30 mouse cellular contexts compared by ENCODE assay signal in the genomic region with DNA sequence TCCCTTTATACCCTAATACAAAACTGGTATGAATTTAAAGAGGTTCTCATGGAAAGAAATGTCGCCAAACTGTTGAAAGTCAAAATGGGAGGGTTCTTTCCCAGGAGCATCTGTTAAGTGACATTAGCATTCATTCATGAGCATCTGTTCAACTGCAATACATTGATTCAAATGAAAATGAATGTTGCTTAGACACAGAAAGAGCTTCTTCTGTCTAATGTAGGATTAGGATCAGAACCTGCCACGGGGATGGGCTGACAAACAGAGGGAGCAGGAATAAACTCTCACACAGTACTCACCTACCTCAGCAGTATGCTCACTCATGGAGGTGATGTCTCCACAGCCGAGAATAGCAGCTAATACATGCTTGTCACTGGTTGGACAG.
A peak's percentile ranks its signal among the peaks of the same experiment; 100 is the strongest.
DNase-seq lines count a peak whose midpoint lies in the region; ATAC-seq and TF ChIP-seq lines count a peak whose summit lies in the region.
"Had no signal": no experiment of that assay in that cellular context is flagged by ENCODE, and none has a peak within 500 bp of the region (broad histone marks: within the 10 kb centered on the region; RNA-seq: fewer than 3 reads in every experiment).

No protein-coding gene starts in this region.

- H3K9me3 ChIP-seq in forebrain, embryonic 14.5 days (replicated peaks; ENCODE audit: control insufficient read depth, low read length) = no peaks in the 10 kb centered on the region
- no peaks in the 10 kb centered on the region for H3K9me3 ChIP-seq in forebrain, embryonic 12.5 days
- H3K9me3 ChIP-seq: embryonic facial prominence, embryonic 13.5 days; G1E; heart, embryonic 13.5 days; hindbrain, embryonic 10.5 days; intestine, embryonic 15.5 days; limb, embryonic 13.5 days; lung, embryonic 15.5 days; neural tube, embryonic 12.5 days had no signal

- WGBS in forebrain, embryonic 14.5 days = 66% methylated on average over 3 of the region's 3 CpGs
- WGBS in forebrain, embryonic 12.5 days = 72% methylated on average over 3 of the region's 3 CpGs

- DNase-seq in forebrain, embryonic 14.5 days (ENCODE audit: low spot score) = peak; percentile 24
- DNase-seq in brain, embryonic 14.5 days (ENCODE audit: low read depth) = peak; percentile 43
- peak in 1 of 2 experiments; percentile 54 for DNase-seq in layer of hippocampus, adult 2 months (ENCODE audit: low spot score in 2 of 2)
- peak; percentile 30 to 54 for DNase-seq in layer of hippocampus, postnatal 14 days (ENCODE audit: low spot score in 2 of 2)
- no peak for DNase-seq in cerebellum, adult 9-10 months
- no peak for DNase-seq in left cerebral cortex, postnatal 36 days (ENCODE audit: low spot score in 2 of 2)
- DNase-seq in lung, postnatal 10 days = no peak
- DNase-seq: adrenal gland, adult 8-10 months; cerebellum, adult 11 months; cerebellum, postnatal 10 days; gastrocnemius, postnatal 10 days; heart, postnatal 10 days; kidney, adult 2 months; kidney, postnatal 36 days; lung, postnatal 36 days had no signal

- no peaks in the 10 kb centered on the region for H3K36me3 ChIP-seq in forebrain, embryonic 14.5 days (ENCODE audit: control insufficient read depth, insufficient read depth, low read length)
- no peaks in the 10 kb centered on the region for H3K36me3 ChIP-seq in forebrain, embryonic 12.5 days (replicated peaks)
- H3K36me3 ChIP-seq: embryonic facial prominence, embryonic 13.5 days; G1E; heart, embryonic 13.5 days; hindbrain, embryonic 10.5 days; intestine, embryonic 15.5 days; limb, embryonic 13.5 days; lung, embryonic 15.5 days; neural tube, embryonic 12.5 days had no signal

- intact Hi-C loops in left cerebral cortex, postnatal 36 days (cut with DNase I) = no loop called here

- ATAC-seq in forebrain, embryonic 14.5 days = no peak
- ATAC-seq in forebrain, embryonic 12.5 days (ENCODE audit: low FRiP score) = no peak
- ATAC-seq: hindbrain, postnatal 0 days; intestine, embryonic 15.5 days; midbrain, embryonic 16.5 days had no signal

- H3K27ac ChIP-seq in forebrain, embryonic 14.5 days (ENCODE audit: low read depth, low read length) = no peak overlapping the region
- H3K27ac ChIP-seq in forebrain, embryonic 12.5 days = no peak overlapping the region
- H3K27ac ChIP-seq in layer of hippocampus, adult 2 months = peak overlapping the region; percentile 69
- H3K27ac ChIP-seq: embryonic facial prominence, embryonic 13.5 days; heart, embryonic 13.5 days; hindbrain, embryonic 10.5 days; hindbrain, postnatal 0 days; intestine, embryonic 15.5 days; left cerebral cortex, adult 2 months; limb, embryonic 13.5 days; lung, embryonic 15.5 days; neural tube, embryonic 12.5 days had no signal

- H3K4me2 ChIP-seq in forebrain, embryonic 14.5 days (ENCODE audit: low read length) = no peak overlapping the region
- H3K4me2 ChIP-seq in forebrain, embryonic 12.5 days = no peak overlapping the region
- H3K4me2 ChIP-seq: embryonic facial prominence, embryonic 13.5 days; heart, embryonic 13.5 days; intestine, embryonic 15.5 days; limb, embryonic 13.5 days; liver, embryonic 11.5 days; lung, embryonic 15.5 days; midbrain, embryonic 11.5 days; neural tube, embryonic 12.5 days had no signal

- TF ChIP-seq CTCF in brain, embryonic 14.5 days (IDR thresholded peaks at IDR 0.05; ENCODE audit: borderline replicate concordance, extremely low read depth, insufficient read depth, insufficient read length) = no peak
- TF ChIP-seq CTCF in layer of hippocampus, adult 2 months (conservative IDR thresholded peaks at IDR 0.05) = no peak

- no peak overlapping the region for H3K9ac ChIP-seq in forebrain, embryonic 14.5 days (ENCODE audit: low read length)
- no peak overlapping the region for H3K9ac ChIP-seq in forebrain, embryonic 12.5 days
- H3K9ac ChIP-seq: embryonic facial prominence, embryonic 13.5 days; heart, embryonic 13.5 days; intestine, embryonic 15.5 days; limb, embryonic 13.5 days; lung, embryonic 15.5 days; neural tube, embryonic 12.5 days had no signal

- no peaks in the 10 kb centered on the region for H3K4me1 ChIP-seq in forebrain, embryonic 14.5 days (ENCODE audit: control insufficient read depth, insufficient read depth, low read length)
- H3K4me1 ChIP-seq in forebrain, embryonic 12.5 days = no peaks in the 10 kb centered on the region
- H3K4me1 ChIP-seq: embryonic facial prominence, embryonic 13.5 days; heart, embryonic 13.5 days; intestine, embryonic 15.5 days; limb, embryonic 13.5 days; lung, embryonic 15.5 days; neural tube, embryonic 12.5 days had no signal

- no peak for TF ChIP-seq POLR2A in brain, embryonic 14.5 days (IDR thresholded peaks at IDR 0.05; ENCODE audit: borderline replicate concordance, extremely low read depth, insufficient read depth, insufficient read length, poor library complexity, severe bottlenecking)

- no peak overlapping the region for H3K4me3 ChIP-seq in forebrain, embryonic 14.5 days (ENCODE audit: low read depth, low read length)
- no peak overlapping the region for H3K4me3 ChIP-seq in forebrain, embryonic 12.5 days (replicated peaks)
- H3K4me3 ChIP-seq in layer of hippocampus, adult 2 months = no peak overlapping the region
- H3K4me3 ChIP-seq: embryonic facial prominence, embryonic 13.5 days; erythroblast, embryonic 14.5 days; heart, embryonic 13.5 days; hindbrain, embryonic 10.5 days; intestine, embryonic 15.5 days; left cerebral cortex, adult 2 months; limb, embryonic 13.5 days; lung, embryonic 15.5 days; neural tube, embryonic 12.5 days had no signal

- H3K27me3 ChIP-seq in forebrain, embryonic 14.5 days (replicated peaks; ENCODE audit: control insufficient read depth, insufficient read depth, low read length) = no peaks in the 10 kb centered on the region
- H3K27me3 ChIP-seq in forebrain, embryonic 12.5 days = no peaks in the 10 kb centered on the region
- H3K27me3 ChIP-seq: embryonic facial prominence, embryonic 13.5 days; heart, embryonic 13.5 days; intestine, embryonic 15.5 days; limb, embryonic 13.5 days; lung, embryonic 15.5 days; neural tube, embryonic 12.5 days had no signal

Comparison
In these comparisons a context has a peak if more than half of its experiments do, and no peak if none do; other contexts are left out.
1. DNase-seq: peak in forebrain, embryonic 14.5 days (single experiment), brain, embryonic 14.5 days (single experiment) and layer of hippocampus, postnatal 14 days (2 of 2); none in cerebellum, adult 9-10 months (single experiment), left cerebral cortex, postnatal 36 days (0 of 2) and lung, postnatal 10 days (single experiment).